Mouse (Mus musculus): ENCODE results near the gene Sec14l1.

Sec14l1 gene

DNA sequence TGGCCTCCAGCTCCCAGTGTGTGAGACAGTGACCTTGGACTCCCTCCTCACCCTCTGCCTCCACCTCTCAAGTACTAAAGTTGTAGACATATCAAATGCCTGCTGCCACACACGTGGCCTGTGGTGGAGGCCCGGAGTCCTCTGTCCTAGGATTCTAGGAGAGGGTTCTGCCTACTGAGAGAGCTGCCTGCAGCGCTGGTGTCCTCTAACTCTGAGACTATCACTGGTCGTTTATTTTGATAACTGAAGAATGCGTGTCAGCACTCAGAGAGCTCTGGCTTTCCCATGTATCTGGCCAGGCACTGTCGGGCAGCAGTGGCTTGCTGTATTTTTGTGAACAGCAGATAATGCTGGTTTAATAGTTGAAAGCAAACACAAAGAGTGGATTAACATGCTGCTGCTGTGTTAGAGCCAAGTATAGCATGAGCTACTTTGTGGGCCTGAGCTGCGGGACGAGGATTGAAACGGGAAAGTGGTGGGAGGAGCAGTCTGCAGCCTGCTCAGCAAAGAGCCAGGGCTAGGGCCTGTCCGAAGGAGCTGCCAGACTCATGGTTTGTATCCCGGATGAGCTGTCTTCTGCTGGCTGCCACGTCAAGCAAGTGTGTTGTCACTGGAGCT, 13.1 kb downstream of the Sec14l1 start:
- no peak for DNase-seq (ENCODE audit: low read depth, low spot score)

DNA sequence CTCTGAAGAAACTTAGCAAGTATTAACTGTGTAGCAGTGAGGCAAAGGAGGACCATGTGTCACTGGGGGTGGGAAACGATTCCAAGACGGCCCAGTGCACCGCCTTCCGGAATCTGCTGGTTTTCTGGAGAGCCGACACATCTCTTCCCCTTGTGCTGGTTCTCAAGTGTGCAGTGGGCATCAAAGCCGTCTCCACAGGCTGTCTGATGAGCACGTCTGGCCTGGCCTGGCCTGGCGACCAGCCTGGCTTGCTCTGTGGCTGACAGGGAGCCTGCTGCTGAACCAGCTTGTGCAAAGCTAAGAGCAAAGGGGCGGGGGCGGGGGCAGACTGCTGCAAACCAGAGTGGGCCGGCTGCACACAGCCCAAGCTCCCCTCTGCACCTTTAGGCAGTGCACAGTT, 14.5 kb downstream of the Sec14l1 start:
- no peak for DNase-seq (ENCODE audit: low read depth, low spot score)

DNA sequence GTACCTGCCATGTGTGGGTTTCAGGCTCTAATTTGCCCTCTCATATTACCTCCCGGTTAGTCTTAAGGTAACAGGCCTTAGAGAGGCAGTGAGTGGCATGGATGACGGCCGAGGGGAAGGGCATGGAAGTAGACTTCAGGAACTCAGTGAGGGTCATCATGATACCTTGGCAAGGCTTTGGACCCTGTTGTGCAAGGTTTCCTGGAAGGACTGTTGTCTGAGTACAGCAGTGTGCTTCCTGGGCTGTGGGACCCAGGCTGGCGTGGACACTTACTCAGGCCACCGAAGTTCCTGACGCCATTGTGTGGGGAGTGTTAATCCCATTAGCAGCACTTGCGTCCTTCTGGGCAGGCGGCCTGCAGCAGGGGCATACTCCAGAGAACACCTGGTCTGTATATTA, 15.1 kb downstream of the Sec14l1 start:
- no peak for DNase-seq (ENCODE audit: low read depth, low spot score)

DNA sequence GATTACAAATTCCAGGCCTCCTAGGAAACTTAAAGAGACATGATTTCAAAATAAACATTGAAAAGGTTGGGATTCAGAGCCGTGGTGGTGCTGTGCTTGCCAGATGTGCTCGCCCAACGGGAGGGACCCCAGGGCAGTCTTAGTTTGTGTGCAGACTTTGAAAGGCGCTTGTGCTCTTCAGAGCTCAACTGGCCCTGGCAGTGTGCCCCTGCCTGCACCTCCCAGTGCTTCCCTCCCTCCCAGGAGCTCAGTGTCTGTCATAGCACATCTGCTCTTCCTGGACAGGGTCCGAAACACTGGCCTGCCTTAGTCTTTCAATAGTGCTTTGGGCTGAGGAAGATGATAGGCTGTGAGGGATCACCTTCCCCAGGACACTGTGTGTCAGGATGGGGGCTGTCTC, 15.9 kb downstream of the Sec14l1 start:
- DNase-seq (ENCODE audit: low read depth, low spot score), result no peak

DNA sequence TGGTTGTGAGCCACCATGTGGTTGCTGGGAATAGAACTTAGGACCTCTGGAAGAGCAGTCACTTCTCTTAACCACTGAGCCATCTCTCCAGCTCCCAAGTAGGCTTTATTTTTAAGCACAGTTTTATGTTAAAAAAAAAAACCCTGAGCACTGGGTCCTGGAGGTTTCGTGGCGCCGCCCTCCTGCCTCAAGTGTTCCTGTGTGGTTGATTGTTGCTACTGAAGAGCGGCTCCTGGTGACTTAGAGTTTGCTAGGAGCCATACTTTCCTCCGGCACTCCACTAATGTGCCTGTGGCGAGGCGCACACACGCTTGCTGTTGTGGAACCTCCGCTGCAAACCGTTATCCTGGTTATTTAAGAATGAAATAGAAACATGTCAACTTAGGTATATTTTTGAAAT, 16.5 kb downstream of the Sec14l1 start:
- DNase-seq (ENCODE audit: low read depth, low spot score), result no peak

DNA sequence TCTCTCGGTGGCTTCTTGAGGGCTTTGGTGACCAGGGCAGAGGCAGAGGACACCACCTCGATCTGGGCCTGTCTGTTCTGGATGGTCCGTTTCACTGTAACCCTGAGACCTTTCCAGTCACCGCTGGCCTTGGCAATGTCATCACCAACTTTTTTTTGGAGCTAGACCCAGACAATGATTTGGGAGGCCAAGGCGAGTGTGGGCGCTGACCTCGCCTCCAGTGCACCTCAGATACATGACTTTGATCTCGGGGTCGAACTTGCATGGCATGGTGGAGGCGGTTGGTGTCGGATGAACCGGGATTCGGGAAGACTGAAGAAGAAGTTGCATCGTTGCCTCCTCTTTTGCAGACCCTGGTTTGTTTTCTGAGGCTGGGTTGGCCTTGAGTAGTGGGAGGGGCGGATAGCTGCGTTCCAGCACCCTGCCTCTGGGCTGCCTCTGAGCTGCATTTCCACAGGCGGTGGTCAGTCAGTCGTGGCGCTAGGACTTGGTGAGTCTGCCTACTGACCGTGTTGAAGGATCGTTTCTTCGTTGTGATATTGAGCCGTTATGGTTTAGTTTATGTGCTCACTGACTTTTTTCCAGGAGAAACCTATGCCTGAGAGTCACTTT, 19.9 kb downstream of the Sec14l1 start:
- DNase-seq (ENCODE audit: low read depth, low spot score), result no peak

DNA sequence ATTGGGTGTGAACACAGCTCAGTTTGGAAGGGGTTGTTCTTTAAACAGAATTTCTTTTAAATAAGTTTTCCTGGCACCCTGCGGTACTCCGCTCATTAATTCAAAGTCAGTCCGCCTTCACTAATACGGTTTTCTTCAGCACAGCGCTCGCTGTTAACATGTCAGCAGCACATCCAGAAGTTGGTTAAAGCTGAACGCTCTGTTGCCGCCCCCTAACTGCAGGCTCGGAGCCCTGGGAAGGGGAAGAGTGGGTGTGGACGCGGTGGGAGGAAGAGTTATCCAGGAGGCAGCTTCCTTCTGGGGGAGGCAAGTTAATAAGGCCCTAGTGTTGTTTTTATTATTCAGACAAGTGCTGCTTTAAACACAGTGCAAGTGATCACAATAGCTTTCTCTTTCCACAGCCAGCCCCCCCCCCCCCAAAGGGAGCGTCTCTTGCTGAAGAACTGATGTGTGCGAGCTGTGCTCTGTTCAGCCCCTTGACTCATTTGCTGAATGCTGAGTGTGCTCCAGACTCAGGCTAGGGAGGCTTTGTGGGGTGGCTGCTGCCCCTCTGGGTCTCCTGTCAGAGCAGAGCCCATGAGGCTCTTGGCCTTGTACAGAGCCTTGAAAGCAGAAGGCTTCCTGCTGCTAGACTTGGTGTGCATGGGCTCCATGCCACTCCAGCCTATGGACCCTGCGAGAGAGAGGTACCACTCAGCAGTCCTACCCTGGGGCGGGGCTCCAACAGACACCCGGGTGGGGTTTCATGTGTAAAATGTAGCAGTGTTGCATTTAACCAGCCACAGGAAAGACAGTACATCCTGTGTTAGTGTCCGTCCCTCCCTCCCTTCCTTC, 20.7 kb downstream of the Sec14l1 start:
- peak; percentile 89 for DNase-seq (ENCODE audit: low read depth, low spot score)

DNA sequence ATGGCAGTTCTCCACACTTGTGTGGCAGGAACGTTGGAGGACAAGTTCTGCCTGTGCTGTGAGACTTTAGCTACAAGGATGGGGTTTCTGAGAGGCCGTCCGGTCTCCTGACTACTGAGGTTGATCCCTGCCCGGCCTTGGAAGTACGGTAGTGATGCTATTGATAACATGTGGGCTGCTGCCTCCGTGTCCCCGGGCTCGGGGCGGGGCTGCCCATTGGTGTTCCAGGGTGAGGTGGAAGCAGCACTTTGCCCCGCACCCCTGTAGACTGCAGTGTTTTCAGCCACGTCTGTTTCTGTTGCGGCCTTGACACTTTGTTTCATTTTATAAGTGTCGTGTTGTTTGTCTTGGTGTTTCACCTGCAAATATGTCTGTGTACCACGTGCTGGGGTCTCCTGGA, 21.9 kb downstream of the Sec14l1 start:
- no peak for DNase-seq (ENCODE audit: low read depth, low spot score)

DNA sequence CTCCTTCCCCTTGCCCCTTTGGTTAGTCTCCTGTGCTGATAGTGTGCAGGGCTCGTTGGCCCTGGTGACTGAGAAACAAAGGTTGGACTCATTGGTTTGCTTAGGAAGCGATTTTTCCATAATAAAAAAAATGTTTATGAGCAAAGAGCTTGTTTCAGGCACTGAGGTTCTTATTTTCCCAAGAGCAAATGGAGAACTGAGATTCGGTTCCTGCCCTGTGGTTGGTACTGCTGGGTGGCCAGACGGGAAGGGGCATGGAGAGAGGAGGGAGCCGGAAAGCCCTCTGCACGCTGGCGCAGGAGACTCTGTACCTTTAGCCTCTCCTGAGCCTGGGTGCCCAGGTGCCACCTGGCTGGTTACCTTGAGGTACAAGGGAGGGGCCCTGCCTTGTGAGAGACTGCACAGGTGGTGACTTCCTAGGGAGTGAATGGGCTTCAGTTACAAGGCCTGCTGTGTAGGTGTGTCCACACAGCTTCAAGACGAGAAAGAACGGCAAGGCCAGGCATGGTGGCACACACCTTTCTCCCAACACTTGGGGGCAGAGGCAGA, 23.3 kb downstream of the Sec14l1 start:
- DNase-seq (ENCODE audit: low read depth, low spot score), result no peak

DNA sequence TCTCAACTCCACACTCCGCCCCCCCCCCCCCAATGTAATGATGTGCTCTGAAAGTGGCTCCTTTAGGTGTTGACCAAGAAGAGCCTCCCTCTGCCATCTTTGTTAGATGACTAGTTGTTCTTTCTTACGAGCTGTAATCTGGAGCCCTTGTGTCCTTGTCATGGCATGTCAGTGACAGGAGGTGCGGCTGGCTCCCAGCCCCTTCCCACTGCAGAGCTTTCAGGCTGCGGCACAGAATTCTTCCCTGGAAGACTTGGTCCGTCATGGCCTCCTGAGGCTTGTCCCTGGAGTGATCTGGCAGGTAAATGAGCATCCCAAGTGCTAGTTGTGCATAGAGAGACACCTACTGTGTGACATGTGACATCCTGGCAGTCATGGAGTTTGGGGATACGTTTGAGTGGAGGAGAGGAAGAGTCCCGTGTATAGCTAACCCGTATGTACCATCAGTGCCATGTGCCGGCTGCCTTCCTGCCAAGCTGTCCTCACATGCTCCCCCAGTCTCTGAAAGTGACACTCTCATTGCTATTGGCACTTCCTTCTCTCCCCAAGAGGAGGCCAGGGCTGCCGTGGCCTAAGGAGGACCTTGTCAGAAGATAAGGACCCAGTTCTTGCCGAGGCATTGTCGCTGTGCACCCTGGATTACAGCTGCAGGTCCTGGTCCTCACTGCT, 24.0 kb downstream of the Sec14l1 start:
- no peak for DNase-seq (ENCODE audit: low read depth, low spot score)

DNA sequence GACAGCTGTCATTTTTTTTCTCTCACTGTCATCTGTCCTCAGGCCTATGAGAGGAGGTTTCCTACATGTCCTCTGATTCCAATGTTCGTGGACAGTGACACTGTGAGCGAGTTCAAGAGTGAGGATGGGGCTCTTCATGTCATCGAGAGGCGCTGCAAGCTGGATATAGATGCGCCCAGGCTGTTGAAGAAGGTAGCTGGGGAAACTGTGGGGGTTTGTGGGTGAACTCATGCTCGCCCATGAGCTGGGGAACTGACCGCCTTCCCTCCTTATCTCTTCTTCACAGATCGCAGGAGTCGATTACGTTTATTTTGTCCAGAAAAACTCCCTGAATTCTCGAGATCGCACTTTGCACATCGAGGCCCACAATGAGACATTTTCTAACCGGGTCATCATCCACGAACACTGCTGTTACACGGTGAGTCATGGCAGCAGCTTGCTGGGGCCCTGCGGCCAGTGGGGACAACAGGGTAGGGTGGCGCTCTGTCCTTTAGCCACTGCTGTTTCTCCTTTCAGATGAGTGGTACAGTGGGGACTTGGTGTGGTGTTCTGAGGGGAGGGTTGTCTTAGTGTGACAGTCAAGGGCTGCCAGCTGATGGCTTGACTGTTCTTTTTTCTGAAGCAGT, 26.5 kb downstream of the Sec14l1 start:
- no peak for DNase-seq (ENCODE audit: low read depth, low spot score)

DNA sequence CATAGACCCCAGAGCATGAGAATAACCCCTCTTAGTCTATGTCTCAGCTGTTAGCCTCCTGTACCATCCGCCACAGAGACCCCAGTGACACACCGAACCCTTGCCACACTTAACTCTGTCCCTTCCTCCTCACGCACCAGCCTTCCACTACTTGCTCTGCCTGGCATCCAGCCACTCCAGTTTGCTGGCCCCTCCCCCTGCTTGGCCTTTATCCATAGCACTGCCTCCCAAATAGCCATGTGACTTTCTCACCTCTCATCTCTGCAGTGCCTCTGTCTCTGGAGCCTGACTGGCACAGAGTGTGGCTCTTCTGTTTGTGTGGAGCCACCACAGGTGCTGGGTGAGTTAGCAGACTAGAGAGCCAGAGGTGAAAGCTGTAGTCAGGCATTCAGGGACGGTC, 27.5 kb downstream of the Sec14l1 start:
- no peak for DNase-seq (ENCODE audit: low read depth, low spot score)

DNA sequence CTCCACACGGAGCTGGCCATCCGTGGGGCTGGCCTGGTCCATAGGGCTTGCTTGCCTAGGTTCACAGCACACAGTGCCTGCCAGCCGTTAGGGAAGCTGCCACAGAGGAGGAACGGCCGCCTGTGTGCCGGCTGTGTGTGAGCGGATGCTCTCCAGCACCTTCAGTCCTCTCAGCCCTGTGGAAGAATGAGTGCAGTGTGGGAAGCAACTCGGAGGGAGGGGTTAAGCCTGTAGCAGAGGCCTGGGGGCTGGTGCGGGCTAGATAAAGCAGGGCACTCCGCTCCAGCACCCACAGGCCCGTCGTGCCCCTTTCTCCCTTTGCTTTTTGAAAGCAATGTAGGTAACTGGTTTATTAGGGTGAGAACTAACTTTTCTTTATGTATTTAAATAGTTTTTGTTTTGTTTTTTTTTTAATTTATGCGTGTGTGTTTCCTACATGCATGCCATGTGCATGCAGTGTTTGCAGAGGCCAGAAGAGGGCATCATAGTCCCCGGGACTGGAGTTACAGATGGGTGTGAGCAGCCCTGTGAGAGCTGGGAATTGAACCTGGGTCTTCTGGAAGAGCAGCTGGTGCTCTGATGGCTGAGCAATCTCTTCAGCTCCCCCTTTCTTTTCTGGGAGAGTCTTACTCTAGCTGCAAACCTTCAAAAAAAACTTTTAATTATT, 30.6 kb downstream of the Sec14l1 start:
- no peak for DNase-seq (ENCODE audit: low read depth, low spot score)

DNA sequence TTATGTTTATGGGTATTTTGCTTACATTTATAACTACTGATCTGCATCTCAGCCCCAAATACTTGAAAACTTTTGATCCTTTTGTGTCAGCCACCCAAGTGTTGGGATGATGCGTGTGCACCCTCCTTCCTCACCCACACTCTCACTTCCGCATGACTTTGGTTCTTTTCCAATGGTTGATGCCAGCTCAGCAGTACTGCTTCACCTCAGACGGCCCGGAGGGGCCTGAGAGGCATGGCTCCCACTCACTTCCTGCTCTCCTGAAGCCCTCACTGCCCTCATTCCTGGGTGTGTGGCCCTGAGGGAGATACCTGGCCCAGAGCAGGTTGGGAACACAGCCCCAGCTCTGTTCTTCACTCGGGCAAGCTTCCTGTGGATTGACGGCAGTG, 31.1 kb downstream of the Sec14l1 start:
- no peak for DNase-seq (ENCODE audit: low read depth, low spot score)

DNA sequence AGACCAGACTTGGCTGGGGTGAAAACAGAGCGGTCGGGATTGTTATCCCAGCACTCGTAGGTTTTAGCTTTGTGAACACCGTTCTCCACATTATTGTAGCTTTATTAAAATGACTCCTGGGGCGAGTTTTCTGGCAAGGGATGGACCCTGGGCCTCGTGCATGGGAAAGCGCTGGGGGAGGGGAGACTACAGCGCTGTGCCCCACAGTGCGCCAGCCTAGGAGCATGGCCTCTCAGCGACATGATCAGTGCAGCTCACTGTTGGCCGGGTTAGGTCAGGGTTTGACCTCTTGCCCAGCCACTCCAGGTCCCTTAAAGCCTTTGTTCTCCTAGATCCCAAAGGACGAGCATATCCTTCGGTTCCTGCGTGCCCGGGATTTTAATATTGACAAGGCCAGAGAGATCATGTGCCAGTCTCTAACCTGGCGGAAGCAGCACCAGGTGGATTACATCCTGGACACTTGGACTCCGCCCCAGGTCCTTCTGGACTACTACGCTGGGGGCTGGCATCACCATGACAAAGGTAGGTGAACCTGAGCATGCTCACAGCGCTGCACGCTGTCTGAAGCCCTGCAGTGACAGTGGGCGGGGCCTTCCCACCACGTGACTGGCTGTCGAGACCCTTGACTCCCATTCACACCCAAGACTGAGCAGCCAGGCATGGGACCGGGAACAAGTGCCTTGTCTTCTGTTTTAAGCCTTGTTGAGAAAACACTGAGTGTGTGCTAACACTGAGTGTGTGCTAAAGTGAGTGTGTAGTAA, 32.0 kb downstream of the Sec14l1 start:
- DNase-seq (ENCODE audit: low read depth, low spot score), result no peak

DNA sequence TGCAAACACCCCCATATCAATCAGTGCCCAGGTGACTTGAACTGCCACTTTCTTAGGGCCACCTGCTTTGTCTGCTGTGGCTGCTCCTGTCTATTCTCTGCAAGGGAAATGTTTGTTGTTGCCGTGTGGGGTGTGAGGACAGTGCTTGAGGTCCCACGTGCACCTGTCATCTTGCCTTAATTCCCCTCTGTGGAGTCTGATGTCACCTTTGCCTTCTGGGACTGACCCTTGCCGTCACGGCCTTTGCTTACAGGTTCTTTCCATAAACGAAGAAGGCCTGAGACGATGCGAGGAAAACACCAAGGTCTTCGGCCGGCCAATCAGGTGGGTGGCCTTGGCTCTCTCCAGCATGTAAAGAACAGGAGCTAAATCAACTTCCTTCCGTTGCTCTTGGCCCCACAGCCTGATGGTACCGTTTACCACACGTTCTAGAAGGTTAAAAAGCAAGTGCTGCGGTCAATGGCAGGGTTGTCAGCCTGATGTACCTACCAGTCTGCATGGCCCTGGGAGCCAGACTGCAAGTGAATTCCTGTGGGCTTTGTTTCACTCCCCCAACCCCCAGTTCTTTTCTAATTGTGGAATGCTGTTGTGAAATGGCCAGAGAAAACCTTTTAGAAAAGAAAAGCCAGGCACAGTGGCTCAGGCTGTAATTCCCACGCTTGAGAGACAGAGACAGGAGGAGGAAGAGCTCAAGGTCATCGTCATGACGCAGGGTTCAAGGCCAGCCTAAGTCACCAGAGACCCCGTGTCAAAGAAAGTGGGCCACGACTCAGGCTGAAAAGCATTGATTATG, 34.1 kb downstream of the Sec14l1 start:
- no peak for DNase-seq (ENCODE audit: low read depth, low spot score)

DNA sequence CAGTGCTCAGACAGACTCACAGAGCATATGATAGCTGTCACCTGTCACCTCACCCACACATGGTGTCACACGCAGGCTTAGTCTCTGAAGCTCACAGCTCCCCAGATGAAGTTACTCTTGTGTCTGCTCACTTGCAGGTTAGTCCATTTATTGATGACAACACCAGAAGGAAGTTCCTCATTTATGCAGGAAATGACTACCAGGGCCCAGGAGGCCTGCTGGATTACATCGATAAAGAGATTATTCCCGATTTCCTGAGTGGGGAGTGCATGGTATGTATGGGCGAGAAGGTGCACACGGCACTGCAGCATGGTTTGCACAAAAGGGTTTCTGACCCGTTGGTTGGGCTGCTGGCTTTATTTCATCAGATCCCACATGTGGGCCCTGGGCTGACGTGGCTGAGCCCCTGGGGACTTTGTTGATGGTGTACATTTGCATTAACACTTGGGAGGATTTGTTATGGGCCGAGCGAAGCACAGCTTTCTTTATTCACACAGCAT, 35.5 kb downstream of the Sec14l1 start:
- no peak for DNase-seq (ENCODE audit: low read depth, low spot score)

DNA sequence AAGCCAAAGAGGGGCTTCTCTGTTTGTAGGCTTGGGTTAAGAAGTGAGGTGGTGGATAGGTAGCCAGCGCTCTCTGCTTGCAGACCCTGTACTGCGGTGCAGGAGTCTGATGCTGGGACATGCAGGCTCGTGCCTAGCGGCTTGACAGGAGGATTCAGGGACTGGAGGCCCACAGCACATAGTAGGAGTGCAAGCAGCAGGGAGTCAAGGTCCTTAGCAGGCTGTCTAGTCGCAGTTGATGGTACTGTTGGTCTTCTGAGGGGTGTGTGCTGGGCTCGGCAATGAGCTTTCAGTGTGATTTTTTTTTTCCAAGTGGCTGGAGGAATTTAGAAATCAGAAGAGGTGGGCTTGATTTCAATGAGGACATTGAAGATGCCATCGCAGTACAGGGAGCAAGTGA, 36.5 kb downstream of the Sec14l1 start:
- DNase-seq (ENCODE audit: low read depth, low spot score), result no peak

DNA sequence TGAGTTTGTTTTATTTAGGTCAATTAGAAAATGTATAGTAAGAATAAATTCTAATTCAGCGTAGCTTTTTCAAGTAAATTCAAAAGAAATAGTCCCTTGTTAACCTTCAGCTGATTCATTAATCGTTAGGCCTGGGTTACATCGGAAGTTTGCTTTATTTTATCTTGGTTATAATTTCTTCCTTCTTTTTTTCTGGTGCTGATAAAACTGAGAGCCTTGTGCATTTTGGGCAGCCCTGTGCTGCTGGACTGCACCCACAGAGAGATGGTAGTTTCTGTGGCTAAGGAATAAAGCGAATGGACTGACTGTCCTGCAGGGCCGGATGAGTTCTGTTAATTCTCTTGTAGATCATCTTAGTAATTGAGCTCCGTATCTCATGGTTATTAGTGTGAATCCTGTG, 37.6 kb downstream of the Sec14l1 start:
- DNase-seq (ENCODE audit: low read depth, low spot score), result no peak

All from telencephalon, adult 2 months (tissue).